Mouse (Mus musculus) heart, postnatal 0 days (tissue): ENCODE results near the gene Arhgap8.

Source experiments
- CTCF ChIP-seq: IDR thresholded peaks from 2 replicates; pipeline ENCODE4 v1.5.1; 2016; ENCODE audit warnings: antibody characterized with exemption, control low read depth, low read depth
- EP300 ChIP-seq: IDR thresholded peaks from 2 replicates; pipeline ENCODE4 v1.6.1; 2016; ENCODE audit warnings: antibody characterized with exemption, low read depth

DNA sequence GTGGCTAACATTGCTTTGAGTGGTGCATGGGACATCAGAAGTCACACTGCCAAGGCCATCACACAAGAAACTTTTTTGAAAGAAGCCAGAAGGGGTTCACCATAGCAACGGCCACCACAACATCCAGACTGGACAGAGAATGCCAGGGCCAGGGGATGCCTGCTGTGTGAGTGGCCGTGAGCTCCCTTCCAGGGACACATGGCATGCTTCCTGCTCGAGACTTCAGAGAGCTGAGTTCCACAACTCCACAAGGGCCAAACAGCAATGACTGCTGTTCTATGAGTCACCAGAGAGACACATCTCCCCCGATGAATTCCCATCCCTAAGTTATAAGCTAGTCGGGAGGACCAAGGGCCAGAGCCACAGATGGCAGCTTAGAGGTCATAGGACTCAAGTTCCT, 91.3 kb downstream of the Arhgap8 start:
- TF ChIP-seq CTCF (no peak), EP300 (no peak)
